Mouse (Mus musculus) brain, embryonic 14.5 days (tissue): Measurements from ENCODE around the gene Lsm8.

Source experiments
- CTCF ChIP-seq: fragments of 200-500 bp; IDR thresholded peaks from 2 replicates; pipeline ENCODE4 v1.5.1; 2012; ENCODE audit warnings: inconsistent platforms, mild to moderate bottlenecking, moderate library complexity, borderline replicate concordance; ENCODE audit not compliant: insufficient read depth, insufficient read length; ENCODE audit errors: extremely low read depth
- POLR2A ChIP-seq: fragments of 200-500 bp; IDR thresholded peaks from 2 replicates; pipeline ENCODE4 v1.6.1; 2012; ENCODE audit warnings: mild to moderate bottlenecking, inconsistent platforms, borderline replicate concordance; ENCODE audit not compliant: poor library complexity, insufficient read depth, insufficient read length, severe bottlenecking; ENCODE audit errors: extremely low read depth

DNA sequence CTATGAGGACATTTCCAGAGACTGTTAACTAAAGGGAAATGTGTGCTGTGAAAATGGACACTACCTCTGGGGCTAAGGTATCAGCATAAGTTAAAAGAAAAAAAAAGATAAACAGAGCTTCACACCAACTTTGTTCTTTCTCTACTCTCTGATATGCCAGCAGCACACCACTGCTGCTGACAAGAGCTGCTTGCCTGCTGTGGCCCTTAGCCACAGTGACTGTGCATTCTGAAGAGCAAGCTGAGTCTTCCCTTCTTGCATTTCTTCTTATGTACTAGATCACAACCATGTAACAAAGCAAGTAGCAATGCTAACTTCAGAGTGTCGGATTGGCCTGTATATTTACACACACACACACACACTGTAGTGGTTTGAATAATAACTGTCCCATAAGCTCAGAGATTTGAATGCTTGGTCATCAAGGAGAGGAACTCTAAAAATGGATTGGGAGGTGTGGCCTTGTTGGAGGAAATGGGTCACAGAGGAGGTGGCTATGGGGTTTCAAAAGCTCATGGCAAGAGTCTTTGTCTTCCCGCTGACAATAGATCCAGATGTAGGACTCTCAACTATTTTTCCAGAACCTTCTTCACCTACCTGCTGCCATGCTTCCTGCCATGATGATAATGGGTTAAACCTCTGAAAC, 47.4 kb upstream of the Lsm8 start:
- TF ChIP-seq POLR2A (no peak), CTCF (no peak)
